Mouse (Mus musculus) embryo, embryonic 11.5 days (tissue): ENCODE measurements around the gene Grm7.

Source experiments
- DNase-seq: peaks from one replicate; pipeline ENCODE4 v3.0.0-alpha.2; 2012; ENCODE audit warnings: low read depth, low spot score

Gene Grm7

DNA sequence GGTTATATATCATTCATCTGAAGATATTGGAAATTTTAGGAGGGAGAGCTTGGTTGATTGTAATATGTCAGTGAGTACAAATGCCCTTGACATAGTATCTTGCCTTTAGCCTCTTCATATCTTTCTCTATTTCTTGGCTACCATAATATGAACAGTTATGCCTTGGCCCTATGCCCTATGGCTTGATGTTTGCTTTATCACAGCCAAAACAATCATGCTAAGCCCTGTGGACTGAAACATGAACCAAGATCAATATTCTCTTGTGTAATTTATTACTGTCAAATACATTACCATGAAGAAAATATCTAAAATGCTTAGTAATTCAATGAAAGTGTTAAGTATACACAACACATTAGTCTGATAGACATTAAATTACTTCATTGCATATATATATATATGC lies 222.9 kb downstream of the Grm7 start:
- no peak for DNase-seq

DNA sequence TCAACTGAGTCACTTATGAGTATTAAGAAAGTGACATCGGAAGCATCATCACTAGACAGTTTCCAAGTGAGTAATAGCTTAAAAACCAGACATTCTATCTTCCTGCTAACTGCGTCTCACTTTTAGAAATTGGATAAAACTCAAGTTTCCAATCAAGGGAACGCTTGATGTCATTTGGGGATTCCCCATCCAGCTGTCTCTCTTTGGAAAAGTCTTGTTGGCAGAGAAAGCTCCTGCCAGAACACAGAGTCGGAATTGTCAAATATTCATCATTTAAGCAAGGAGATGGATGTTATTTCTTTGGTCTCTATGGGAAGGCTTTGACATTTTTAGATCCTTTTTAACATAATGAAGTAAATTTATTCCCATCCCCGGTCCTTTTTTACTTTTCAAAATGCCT lies 336.6 kb downstream of the Grm7 start:
- DNase-seq = no peak

DNA sequence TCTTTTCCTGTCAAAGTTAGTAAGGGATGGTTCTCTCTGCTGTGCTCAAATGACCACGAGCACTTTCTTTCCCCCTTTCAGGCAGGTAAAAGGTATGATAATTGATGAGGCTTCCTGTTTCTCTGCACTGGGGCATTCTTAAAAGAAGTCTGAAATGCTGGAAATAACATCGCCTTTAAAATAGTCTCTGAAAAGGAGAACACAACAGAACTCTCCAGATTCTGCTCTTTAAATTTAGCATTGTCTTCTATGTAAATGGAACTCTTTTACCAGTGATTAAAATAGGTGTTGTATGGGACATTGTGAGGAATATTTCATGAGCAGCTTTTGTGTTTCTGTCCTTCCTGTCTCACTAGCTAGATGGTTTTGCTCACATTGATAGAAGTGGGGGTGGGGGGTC lies 393.7 kb downstream of the Grm7 start:
- no peak for DNase-seq

DNA sequence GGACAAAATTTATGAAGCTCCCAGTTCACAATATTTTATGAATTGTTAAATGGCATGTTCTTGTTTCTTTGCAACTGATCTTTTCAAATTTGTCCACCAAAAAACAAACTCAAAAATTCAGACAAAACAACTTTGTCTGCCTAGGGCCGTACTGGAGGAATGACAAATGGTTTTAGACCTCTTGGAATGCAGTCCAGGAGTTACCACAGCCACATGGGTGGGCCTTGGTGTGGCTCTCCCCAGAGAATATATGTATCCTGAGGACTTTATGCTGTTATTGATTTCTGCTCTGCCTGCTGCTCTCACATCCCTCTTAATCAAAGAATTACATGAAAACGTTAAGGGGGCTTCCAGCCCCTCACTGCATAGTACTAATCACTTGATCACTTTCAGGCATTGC lies 400.5 kb downstream of the Grm7 start:
- no peak for DNase-seq

DNA sequence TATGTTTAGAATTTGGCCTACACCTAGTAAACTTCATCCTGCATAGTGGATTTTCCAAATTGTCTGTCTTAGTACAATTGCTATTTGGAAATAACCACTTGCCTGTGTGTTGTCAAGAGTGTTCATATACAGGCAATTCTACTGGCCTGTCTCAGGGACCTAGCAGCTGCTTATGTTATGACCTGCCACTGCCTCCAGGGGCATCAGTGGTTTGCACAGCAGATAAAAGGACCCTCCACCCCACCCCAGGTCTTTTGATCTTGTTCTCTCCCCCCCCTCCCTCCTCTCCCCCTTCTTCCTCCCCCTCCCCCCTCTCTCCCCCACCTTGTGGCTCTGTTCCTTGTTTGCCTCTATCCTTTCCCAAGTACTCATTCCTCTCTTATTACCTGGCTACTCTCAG lies 403.9 kb downstream of the Grm7 start:
- DNase-seq = no peak

DNA sequence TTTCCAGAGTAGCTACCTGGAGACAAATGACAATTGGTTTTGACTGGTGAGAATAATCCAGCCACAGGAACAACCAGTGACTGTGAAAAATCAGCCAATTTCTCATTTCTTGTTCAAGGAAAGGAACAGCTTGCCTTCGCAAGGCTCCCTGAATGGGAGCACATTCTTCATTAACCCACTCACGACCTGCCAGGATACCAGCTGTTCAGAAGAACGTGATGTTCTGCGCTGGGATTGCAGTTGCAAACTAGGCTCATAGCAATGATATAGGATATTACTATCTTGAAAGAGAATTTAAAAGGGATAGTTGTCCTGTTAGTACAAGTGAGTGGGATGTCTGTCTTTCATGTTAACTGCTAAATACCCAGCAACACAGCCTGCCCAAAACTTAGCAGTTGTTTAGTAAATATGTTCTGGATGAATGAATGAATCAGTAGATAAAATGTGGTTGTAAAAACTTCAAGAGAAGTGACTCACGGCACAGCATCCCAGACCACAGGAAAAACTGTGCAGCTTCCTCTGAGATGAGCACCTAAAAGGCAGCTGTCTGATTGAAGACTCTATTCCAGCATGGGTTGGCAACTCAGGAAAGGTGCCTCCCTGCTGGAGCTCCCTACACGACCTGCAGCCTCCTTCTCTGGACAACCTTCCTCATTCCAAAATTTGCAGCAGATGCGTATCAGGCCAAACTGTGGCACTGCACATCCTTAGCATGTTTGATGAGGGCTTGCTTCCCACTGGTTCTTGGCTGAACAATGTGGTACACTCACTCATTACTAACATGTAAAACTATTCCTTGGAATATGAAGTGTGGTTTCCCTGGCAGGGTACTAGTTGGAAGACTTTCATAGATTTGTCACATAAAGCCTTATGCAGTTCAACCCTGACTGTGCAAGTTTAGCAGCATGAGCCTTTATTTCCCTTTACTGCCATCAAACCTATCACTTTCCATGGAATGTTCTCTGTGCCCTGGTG lies 408.9 kb downstream of the Grm7 start:
- DNase-seq = no peak

DNA sequence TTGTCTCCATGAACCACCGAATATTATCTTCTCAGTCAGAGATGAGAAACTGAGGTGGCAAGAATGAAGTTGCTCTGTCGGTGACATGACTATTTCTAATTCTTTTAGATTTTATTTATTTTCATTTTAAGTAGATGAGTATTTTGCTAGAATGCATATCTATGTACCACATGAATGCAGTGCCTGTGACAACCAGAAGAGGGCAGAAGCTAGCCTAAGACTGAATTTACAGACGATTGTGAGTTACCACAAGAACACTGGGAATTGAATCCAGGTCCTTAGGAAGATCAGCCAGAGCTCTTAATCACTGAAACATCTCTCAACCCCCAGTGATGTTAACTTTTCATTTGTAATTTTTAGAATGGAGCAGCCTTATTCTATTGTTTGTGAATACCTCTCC lies 412.4 kb downstream of the Grm7 start:
- DNase-seq = no peak

DNA sequence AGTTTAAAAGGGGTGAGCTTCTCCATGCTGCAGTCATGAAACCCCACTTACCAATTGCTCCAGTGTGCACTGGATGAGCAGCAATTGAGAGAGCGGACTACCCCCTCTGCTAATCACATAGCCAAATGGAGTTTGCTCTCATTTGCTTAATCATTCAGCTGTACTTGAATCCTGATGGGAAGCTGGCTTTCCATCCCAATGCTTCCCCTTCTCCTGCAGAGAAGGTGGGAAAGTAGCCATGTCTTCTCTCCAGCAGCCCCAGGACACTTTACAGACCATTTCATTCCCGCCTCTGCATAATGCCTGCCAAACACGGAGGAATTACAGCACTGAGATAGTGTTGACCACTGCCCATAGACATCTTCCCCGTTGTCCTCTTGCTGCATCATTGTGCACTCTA lies 414.6 kb downstream of the Grm7 start:
- DNase-seq = no peak

DNA sequence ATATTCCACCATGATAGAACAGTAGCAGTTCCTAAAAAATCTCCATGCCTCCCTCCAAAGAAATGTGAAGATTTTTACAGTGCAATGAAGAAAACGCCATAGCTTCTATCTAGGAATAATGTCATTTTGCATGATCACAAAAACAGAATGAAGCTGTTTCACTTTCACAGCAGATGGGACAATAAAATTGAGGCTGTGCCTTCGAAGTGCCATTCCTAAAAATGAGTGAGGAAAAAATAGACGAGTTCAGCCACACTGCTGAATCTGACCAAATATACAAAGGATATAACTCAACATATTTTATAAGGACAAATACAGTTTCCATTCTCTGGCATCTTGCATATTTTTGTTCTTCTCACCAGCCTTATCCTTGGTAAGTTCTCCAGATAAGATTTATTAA lies 439.2 kb downstream of the Grm7 start:
- no peak for DNase-seq

DNA sequence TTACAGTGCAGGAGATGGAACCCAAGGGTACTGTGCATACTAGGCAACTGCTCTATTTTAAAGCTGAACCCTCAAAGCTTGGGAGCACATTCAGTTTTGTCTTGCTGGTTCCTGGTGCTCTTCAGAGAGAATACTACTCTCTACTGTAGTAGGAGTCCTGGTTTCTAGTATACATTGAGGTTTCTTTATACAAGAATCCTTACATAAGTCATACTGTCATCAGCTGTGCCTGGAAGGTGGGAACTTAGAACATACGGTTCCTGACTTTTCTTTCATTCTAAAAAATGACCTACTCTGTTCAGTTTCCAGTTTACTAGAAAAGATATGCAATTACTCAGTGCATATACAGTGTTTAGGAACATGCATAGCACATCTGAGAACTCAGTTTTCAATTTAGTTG lies 449.4 kb downstream of the Grm7 start:
- DNase-seq = no peak

DNA sequence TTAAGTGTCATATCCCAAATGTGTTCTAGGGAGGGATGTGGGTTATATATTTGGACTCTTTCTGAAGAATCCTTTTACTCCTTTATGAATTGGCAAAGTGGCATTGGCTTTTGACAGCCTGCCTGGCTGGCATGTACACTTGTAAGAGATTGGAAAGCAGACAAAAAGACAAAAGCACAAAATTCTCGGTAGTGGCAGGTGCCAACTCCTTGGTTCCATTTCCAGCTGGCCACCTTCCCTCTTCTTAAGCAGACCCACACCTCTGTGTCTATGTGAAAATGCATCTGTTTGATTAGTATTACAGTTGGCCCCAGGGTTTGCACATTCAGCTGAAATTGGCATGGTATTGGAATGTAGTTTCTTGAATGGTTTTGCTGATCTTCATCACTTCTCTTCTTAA lies 460.1 kb downstream of the Grm7 start:
- no peak for DNase-seq

DNA sequence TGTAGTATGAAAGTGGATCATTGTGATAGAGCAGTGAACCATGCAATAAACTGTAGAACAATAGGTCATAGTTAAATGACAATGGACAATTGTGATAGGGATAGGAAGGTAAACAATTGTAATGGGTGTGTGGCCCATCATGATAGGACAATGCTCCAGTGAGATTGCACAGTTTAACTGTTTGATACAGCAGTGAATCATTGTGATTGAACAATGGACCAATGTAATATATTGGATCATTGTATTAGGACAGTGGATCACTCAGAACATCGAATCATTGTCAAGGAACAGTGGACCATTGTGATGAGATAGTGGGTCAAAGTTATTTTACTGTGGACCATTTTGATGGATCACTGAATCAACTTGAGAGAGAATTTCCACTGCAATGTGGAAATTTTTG lies 515.7 kb downstream of the Grm7 start:
- DNase-seq = no peak

DNA sequence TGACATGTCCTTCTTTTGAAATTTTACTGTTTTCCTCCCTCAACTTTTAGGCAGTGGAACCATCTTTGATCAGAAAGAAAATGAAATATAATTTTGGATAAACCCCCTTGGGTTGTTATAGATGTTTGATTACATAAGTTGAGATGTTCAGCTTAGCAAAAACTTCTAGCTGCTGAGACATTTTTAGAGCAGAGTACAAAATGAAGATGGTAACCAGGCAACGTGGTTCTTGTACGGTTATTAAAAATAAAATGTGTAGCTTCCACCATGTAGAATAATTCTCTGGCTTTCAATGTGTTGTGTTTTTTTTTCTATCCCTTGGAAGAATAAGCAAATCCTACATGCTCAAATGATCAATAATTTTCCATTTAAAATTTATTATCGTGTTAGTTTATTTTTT lies 550.0 kb downstream of the Grm7 start:
- DNase-seq = no peak

DNA sequence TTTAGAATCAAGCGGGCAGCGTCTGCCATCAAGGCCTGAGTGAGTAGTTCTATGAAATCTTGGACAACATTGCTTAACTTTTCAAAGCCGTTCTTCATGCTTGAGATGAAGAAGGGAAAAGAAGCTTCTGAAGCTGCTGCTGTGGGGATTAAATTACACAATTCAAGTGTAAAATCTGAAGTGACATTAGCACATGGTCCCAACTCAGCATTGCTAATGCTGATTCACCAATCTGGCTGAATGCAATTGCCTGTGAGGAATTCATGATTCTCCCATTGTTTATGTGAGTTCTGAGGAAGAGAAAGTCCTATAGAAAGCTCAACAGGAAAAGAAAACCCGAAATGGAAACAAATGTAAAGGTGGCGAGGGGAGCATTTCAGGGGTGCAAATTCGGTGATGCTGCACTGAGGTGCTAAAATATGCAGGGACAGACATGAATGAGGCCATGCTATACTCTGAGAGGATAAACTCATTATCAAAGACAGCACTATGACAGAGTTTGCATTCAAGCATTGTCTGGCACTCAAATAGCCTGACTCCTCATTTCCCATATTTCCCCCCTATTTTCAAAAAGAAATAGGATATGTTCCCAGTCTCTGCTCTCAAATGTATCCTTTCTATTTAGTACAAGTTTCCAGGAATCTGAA lies 575.8 kb downstream of the Grm7 start:
- no peak for DNase-seq

DNA sequence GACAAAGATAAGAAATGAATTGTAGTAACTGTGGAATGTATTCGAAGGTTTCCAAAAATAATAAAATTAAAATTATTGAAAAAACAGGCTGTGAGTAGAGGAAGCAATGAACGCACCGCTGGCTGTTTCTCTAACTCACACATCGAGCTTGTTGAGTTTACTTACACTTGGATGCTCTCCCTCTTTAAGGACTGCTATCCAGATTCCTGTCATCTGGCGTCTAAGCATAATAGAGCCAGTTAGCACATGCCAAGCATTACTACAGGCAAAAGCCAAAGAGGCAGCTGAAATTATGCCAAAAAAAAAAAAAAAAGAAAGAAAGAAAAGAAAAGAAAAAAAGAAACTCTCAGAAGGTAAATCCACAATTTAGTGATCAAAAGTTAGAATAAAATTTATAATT lies 609.8 kb downstream of the Grm7 start:
- no peak for DNase-seq

DNA sequence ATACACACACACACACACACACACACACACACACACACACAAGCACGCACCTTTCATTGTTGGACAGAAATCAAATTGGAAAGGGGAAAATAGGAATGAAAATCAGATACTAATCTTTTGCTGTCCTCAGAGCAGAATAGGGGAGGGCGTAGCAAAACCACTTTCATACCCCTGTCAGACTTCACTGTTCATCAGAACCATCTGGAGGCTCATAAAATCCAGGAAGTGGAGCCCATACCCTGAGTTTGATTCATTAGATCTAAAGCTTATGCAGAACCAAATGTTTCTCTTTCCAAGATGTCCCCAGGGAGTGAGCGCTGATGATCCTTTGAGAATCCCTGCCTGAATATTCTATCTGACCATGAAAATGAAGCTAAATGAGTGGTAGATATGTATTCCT lies 611.6 kb downstream of the Grm7 start:
- no peak for DNase-seq

DNA sequence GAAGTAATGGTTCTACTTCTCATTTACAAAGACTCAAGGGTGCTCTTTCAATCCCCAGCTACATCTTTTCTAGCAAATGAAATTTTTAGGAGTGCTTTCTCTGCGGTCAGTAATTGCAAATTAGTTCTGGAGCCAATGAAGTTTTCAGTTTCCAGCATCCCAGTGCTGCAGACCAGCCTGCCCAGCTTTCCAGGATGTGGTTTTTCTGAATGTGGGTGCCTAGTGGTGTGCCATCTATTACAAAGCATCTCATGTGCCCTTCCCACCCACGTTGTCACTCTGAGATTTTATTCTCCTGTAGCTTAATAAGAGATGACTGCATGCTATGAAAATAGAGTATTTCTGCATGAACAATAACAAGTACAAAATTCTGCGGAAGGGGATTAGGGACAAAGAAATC lies 612.9 kb downstream of the Grm7 start:
- no peak for DNase-seq

DNA sequence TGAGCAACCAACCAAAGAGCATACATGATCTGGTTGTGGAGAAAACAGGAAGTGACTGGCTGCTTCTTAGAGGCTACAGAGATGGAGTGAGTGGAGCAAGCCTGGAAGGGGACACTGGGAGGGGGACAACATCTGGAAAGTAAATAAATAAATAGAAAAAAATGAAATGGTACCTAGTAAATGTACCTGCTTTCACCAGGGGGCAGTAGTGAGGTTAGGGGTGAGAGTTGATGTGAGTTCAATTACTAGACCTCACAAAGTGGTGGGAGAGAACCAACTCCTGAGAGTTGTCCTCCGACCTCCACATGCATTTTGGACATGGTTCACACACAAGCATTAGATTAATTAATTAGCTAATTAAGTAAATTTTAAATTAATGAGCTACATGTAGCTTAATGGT lies 615.8 kb downstream of the Grm7 start:
- DNase-seq = no peak

DNA sequence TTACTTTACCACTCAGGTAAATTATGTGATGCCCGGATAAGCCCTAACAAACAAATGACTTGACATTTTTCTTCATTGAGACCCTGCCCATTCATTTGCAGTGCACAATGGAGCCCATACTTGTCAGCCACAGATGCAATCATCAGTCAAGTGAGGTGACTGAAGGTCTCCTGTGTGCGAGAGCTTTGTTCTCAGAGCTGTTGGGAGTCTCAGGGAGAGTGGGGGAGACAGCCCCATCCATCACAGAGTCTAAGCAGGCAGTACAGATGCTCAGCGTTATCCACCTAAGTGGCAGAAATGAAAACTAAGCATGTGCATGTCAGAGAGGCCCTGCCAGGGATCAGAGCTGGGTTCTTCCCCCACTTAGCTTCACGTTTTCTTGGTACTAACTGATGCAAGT lies 631.3 kb downstream of the Grm7 start:
- DNase-seq = no peak

DNA sequence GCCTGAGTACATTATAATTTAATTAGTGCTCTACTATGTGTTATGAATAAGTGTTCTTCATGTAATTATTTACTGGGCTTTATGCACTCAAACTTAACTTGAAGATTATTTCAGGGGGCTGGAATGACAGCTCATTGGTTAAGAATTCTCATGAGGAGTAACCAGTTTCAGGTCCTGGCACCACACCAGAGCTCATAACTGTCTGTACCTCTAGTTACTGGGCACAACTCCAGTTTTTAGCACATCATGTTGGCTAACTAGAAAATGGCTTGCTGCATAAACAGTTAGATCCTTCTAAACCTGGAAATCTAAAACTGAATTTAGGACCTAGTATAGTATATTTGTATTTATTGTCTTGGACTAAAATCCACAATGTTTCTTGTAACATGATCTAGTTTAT lies 633.1 kb downstream of the Grm7 start:
- DNase-seq = no peak

DNA sequence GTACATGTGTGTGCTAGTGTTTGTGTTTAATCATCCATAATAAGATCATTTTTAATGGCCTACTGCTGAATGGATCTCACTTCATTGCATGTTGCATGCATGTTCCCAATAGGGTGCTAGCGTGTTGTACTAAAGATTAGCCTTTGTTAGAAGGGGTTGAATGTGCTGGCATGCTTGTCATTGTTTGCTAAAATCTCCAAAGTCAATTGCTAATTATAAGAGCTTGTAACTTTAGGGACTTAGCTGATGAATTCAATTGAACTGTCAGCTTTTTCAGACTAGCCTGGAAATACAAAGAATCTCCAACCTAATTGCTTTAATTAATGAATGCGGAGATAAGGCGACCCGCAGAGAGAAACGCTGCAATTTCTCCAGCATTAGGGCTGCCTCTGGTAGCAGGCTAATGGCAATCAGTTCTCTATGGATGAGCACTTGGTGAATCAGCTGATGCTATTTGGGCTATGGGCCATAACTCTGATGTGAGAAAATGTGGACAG lies 648.2 kb downstream of the Grm7 start:
- no peak for DNase-seq

DNA sequence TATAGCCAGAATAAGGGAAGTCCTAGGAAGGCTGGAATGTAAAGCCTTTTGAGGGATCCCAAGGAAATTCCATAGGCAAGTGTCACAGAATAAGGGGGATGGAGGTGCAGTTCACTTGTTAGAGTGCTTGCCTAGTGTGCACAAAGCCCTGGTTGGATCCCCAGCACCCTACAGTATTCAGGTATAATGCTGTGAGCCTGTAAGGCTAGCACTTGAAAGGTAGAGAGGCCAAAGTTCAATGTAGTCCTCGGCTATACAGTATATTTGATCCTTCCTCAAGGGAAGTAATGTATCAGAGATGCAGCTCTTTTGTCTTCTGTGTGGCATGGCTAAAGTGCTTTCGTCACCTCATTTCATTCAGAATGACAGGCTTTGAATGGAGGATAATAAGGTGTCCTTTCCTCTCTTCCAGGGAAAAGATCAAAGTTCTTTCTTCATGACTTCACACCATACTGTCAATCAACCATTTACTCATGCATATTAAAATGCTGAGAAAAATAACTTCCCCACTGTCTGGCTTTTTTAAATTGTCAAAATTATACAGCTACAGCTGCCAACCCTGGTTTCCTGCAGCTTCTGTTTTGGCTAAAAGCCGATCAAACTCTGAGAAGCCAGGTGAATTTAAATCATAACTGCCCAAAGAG lies 658.7 kb downstream of the Grm7 start:
- DNase-seq = no peak

DNA sequence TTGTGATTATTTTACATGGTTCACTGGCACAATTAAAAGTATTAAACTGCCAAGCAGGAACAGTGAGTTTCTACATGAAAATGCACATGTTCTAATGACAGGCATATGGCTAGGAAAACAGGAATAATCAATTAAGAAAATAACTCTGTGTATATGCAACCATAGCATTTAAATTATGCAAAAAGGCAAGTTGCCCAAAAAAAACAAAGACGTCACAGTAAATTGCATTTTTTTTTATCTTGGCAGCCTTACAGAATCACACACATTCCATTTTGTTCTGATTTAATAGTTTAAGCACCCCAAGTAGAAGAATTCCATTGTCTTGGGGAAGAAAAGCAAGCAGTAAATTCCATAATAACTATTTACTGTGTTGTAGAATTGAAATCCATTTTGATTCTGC lies 716.3 kb downstream of the Grm7 start:
- no peak for DNase-seq
